Mouse (Mus musculus): ENCODE measurements at regions not wholly inside any gene's neighbourhood (a gene's known extent, or its start where the extent isn't known, plus 50 kb on each side); places are given as distances from the start of the nearest gene placed in this dataset.

DNA sequence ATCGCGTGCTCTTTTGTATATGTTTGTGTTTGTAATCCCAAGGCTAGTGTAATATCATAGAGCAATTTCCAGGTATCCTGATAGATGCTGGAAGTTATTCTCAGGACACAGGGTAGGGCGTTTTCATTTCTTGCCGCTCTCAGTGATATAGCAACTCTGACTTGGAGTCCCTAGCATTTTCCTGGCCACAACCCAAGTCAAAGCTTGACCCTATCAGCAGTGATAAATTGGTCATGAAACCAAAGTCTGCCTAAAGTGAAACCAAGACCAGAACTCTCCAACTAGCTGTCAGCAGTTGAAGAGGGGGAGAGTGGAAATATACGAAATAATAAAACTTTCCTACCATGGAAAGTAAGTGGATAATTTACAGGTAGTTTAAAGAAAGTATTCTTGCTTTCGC is 77.7 kb upstream of the Dyrk2 start:
- no peak for TF ChIP-seq CTCF (IDR thresholded peaks at IDR 0.05 in 2 of 3, conservative IDR thresholded peaks at IDR 0.05 in 1 of 3; ENCODE audit: control insufficient read depth in 1 of 3, insufficient read depth in 1 of 3, low read depth in 2 of 3, low read length in 3 of 3, poor library complexity in 1 of 3, severe bottlenecking in 1 of 3)
- TF ChIP-seq ZNF384 (IDR thresholded peaks at IDR 0.05; ENCODE audit: low read depth, low read length), result no peak
- TF ChIP-seq POLR2A (IDR thresholded peaks at IDR 0.05; ENCODE audit: control insufficient read depth in 1 of 2, insufficient read depth in 1 of 2, low read depth in 1 of 2, low read length in 2 of 2, poor library complexity in 1 of 2), result no peak
- no peak for TF ChIP-seq RCOR1 (IDR thresholded peaks at IDR 0.05; ENCODE audit: low read depth, low read length)
- TF ChIP-seq MAZ (IDR thresholded peaks at IDR 0.05; ENCODE audit: low read depth, low read length), result no peak
- TF ChIP-seq GATA1 (IDR thresholded peaks at IDR 0.05; ENCODE audit: low read depth, low read length), result no peak
- no peak for TF ChIP-seq UBTF (IDR thresholded peaks at IDR 0.05; ENCODE audit: borderline replicate concordance, insufficient read depth, low read depth, low read length)
